Mouse (Mus musculus) embryo, embryonic 11.5 days (tissue): ENCODE data around the gene Plcl2.
"Not testable (repeated sequence)": the region's sequence is repeated elsewhere in the genome, so short reads cannot be mapped to it uniquely, and the experiment has no call there.

Source experiments
- DNase-seq: peaks from one replicate; pipeline ENCODE4 v3.0.0-alpha.2; 2012; ENCODE audit warnings: low read depth, low spot score

The Plcl2 gene

GRCm38 (mm10) chr17:50671416-50671815 lies 162.2 kb downstream of the Plcl2 start:
- DNase-seq, result no peak

GRCm38 (mm10) chr17:50674580-50674979 lies 165.4 kb downstream of the Plcl2 start:
- DNase-seq, result no peak

GRCm38 (mm10) chr17:50675231-50675630 lies 166.0 kb downstream of the Plcl2 start:
- DNase-seq, result no peak

- DNase-seq, result no peak
Observed at GRCm38 (mm10) chr17:50677334-50677733, 168.1 kb downstream of the Plcl2 start.

GRCm38 (mm10) chr17:50677978-50678712 lies 168.9 kb downstream of the Plcl2 start:
- no peak for DNase-seq

- no peak for DNase-seq
Observed at GRCm38 (mm10) chr17:50678748-50679147, 169.5 kb downstream of the Plcl2 start.

- DNase-seq, result no peak
Observed at GRCm38 (mm10) chr17:50679613-50680534, 170.7 kb downstream of the Plcl2 start.

- DNase-seq, result no peak
Observed at GRCm38 (mm10) chr17:50682696-50683095, 173.5 kb downstream of the Plcl2 start.

GRCm38 (mm10) chr17:50684960-50685645 lies 175.9 kb downstream of the Plcl2 start:
- no peak for DNase-seq

GRCm38 (mm10) chr17:50687670-50688069 lies 178.5 kb downstream of the Plcl2 start:
- DNase-seq, result no peak

GRCm38 (mm10) chr17:50688135-50688534 lies 178.9 kb downstream of the Plcl2 start:
- no peak for DNase-seq

- DNase-seq, result not testable (repeated sequence)
Observed at GRCm38 (mm10) chr17:50698410-50698809, 189.2 kb downstream of the Plcl2 start.

- DNase-seq, result no peak
Observed at GRCm38 (mm10) chr17:50710497-50711222, 201.5 kb downstream of the Plcl2 start.

- DNase-seq, result no peak
Observed at GRCm38 (mm10) chr17:50717586-50717985, 208.4 kb downstream of the Plcl2 start.

- no peak for DNase-seq
Observed at GRCm38 (mm10) chr17:50724376-50724775, 215.2 kb downstream of the Plcl2 start.

- no peak for DNase-seq
Observed at GRCm38 (mm10) chr17:50726265-50726664, 217.1 kb downstream of the Plcl2 start.

- DNase-seq, result no peak
Observed at GRCm38 (mm10) chr17:50729031-50729430, 219.8 kb downstream of the Plcl2 start.

GRCm38 (mm10) chr17:50729577-50729976 lies 220.4 kb downstream of the Plcl2 start:
- DNase-seq, result no peak

- no peak for DNase-seq
Observed at GRCm38 (mm10) chr17:50730896-50731295, 221.7 kb downstream of the Plcl2 start.

GRCm38 (mm10) chr17:50731876-50732275 lies 222.7 kb downstream of the Plcl2 start:
- no peak for DNase-seq

GRCm38 (mm10) chr17:50733390-50733789 lies 224.2 kb downstream of the Plcl2 start:
- DNase-seq, result no peak
